16 mouse cellular contexts compared by ENCODE assay signal in the genomic region with DNA sequence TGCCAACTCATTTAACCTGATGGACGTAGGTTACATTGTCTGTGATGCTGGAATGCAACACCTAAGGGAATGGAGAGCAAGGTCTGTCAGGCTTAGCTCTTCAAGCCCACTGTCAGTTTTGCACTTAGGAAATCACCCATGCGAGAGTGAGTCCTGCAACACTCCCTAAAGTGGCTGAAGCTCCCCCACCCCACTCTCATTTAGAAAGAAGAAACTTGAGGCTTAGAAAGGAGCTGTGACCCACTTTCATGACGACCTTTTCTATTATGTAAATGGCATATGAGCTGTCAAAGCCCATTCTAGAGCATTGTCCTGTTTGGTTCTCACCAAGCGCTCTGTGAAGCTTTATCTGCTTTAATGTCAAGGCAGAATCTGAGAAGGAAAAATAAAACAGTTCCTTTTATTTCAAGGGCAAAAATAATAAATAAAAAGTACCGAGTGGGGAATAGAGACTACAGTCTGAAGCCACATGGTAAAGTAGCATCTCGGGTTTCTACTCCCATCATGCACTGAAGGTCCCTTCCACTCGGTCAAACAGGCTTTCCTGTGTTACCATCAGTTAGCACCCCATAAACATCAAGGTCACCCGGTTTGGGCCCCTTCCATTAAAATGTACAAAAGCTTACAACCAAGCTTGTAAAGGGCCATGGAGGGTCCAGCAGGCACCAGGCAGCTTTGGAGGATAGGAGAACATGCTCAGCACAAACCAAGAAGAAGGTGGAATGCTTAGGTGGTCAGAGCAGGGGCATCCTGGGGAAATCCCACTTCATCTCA.
"Had no signal": no experiment of that assay in that cellular context is flagged by ENCODE, and none has a peak within 500 bp of the region (broad histone marks: within the 10 kb centered on the region; RNA-seq: fewer than 3 reads in every experiment).

No protein-coding gene starts in this region.

- H3K4me3 ChIP-seq: lung, embryonic 15.5 days; megakaryocyte, embryonic 14.5 days; midbrain, embryonic 13.5 days; midbrain, embryonic 15.5 days; neural tube, embryonic 12.5 days had no signal

- DNase-seq: liver, postnatal 0 days; lung, adult 2 months; lung, postnatal 14 days; lung, postnatal 36 days; right cerebral cortex, postnatal 14 days; thymus, adult 18-20 months; thymus, postnatal 14 days; thymus, postnatal 36 days had no signal

- H3K9ac ChIP-seq: liver, postnatal 0 days; lung, embryonic 15.5 days; midbrain, embryonic 13.5 days; midbrain, embryonic 15.5 days; neural tube, embryonic 12.5 days had no signal

- H3K27ac ChIP-seq: lung, embryonic 15.5 days; macrophage; midbrain, embryonic 13.5 days; midbrain, embryonic 15.5 days; neural tube, embryonic 12.5 days had no signal

- H3K4me2 ChIP-seq: lung, embryonic 15.5 days; midbrain, embryonic 11.5 days; midbrain, embryonic 13.5 days; midbrain, embryonic 15.5 days; neural tube, embryonic 12.5 days had no signal

- H3K36me3 ChIP-seq: lung, embryonic 15.5 days; midbrain, embryonic 15.5 days had no signal

- ATAC-seq: liver, postnatal 0 days; lung, postnatal 0 days; midbrain, embryonic 13.5 days; midbrain, embryonic 15.5 days had no signal

- H3K27me3 ChIP-seq: lung, embryonic 15.5 days; midbrain, embryonic 13.5 days; midbrain, embryonic 15.5 days; neural tube, embryonic 12.5 days had no signal

- H3K9me3 ChIP-seq: lung, embryonic 15.5 days; megakaryocyte, embryonic 14.5 days; midbrain, embryonic 13.5 days; midbrain, embryonic 15.5 days; neural tube, embryonic 12.5 days had no signal
